Mouse (Mus musculus): Measurements from ENCODE around the gene Hexb.

DNA sequence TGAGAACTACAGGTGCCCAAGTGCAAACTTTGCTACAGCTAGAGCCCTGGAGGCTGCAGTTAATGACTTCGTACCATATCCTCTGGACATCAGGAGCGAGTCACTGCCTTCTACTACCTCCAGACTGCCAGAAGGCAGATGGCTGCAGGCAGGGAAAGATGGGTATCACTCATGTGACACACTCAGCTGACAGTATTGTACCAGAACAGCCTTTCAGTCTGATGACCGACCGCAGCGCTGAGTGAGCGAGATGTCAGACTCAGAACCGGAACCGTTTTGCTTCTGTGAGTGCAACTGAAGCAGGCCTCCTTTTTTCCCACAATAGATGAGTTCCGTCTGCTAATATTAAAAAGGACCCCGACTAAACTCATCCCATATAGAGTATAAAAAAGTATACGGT, 5.5 kb downstream of the Hexb start:
- TF ChIP-seq ZC3H11A (IDR thresholded peaks at IDR 0.05; ENCODE audit: borderline replicate concordance, low read depth, low read length) = no peak
- TF ChIP-seq ZNF384 (IDR thresholded peaks at IDR 0.05; ENCODE audit: low read depth, low read length) = no peak
